Mouse (Mus musculus) kidney, postnatal 4 days (tissue): ENCODE data around the gene Igsf21.
A peak's percentile ranks its signal among the peaks of the same experiment; 100 is the strongest.

Experiments
- DNase-seq, 2 experiments: peaks; one replicate each; pipeline ENCODE4 v3.0.0; 2021; ENCODE audit warnings: mixed read lengths in 2 of 2

Gene Igsf21

GRCm38 (mm10) chr4:140235361-140236153 is 11.0 kb downstream of the Igsf21 start:
- no peak for DNase-seq

GRCm38 (mm10) chr4:140234412-140235205 is 12.0 kb downstream of the Igsf21 start:
- DNase-seq, result no peak

GRCm38 (mm10) chr4:140227837-140228236 is 18.7 kb downstream of the Igsf21 start:
- DNase-seq, result no peak

- no peak for DNase-seq
Observed at GRCm38 (mm10) chr4:140225204-140225603, 21.4 kb downstream of the Igsf21 start.

- DNase-seq, result no peak
Observed at GRCm38 (mm10) chr4:140224451-140224850, 22.1 kb downstream of the Igsf21 start.

- DNase-seq, result peak; percentile 54 to 66
Observed at GRCm38 (mm10) chr4:140223067-140223466, 23.5 kb downstream of the Igsf21 start.

GRCm38 (mm10) chr4:140220326-140221093 is 26.1 kb downstream of the Igsf21 start:
- DNase-seq, result peak; percentile 41 to 59

GRCm38 (mm10) chr4:140218853-140219852 is 27.4 kb downstream of the Igsf21 start:
- no peak for DNase-seq

GRCm38 (mm10) chr4:140218384-140218783 is 28.2 kb downstream of the Igsf21 start:
- DNase-seq, result no peak

GRCm38 (mm10) chr4:140217934-140218333 is 28.6 kb downstream of the Igsf21 start:
- DNase-seq, result no peak

- no peak for DNase-seq
Observed at GRCm38 (mm10) chr4:140216096-140216495, 30.5 kb downstream of the Igsf21 start.

GRCm38 (mm10) chr4:140215205-140215604 is 31.4 kb downstream of the Igsf21 start:
- DNase-seq, result no peak

- peak in 1 of 2 experiments; percentile 51 for DNase-seq
Observed at GRCm38 (mm10) chr4:140214406-140214805, 32.2 kb downstream of the Igsf21 start.

GRCm38 (mm10) chr4:140210129-140210890 is 36.3 kb downstream of the Igsf21 start:
- no peak for DNase-seq

GRCm38 (mm10) chr4:140205811-140206231 is 40.8 kb downstream of the Igsf21 start:
- DNase-seq, result no peak

- DNase-seq, result no peak
Observed at GRCm38 (mm10) chr4:140204775-140205174, 41.8 kb downstream of the Igsf21 start.

GRCm38 (mm10) chr4:140203696-140204272 is 42.8 kb downstream of the Igsf21 start:
- peak in 1 of 2 experiments; percentile 47 for DNase-seq

- no peak for DNase-seq
Observed at GRCm38 (mm10) chr4:140202196-140202595, 44.4 kb downstream of the Igsf21 start.

- peak in 1 of 2 experiments; percentile 22 for DNase-seq
Observed at GRCm38 (mm10) chr4:140200296-140200695, 46.3 kb downstream of the Igsf21 start.

GRCm38 (mm10) chr4:140196717-140197116 is 49.9 kb downstream of the Igsf21 start:
- DNase-seq, result no peak
